Mouse (Mus musculus) c-Kit-positive CD71-positive TER-119-positive erythroid progenitor cells, embryonic 14.5 days (primary cell): ENCODE measurements around the gene 2300002M23Rik.

ENCODE experiments used
- DNase-seq: peaks from one replicate; pipeline ENCODE4 v3.0.0-alpha.2; 2013; ENCODE audit warnings: low spot score

Gene 2300002M23Rik

DNA sequence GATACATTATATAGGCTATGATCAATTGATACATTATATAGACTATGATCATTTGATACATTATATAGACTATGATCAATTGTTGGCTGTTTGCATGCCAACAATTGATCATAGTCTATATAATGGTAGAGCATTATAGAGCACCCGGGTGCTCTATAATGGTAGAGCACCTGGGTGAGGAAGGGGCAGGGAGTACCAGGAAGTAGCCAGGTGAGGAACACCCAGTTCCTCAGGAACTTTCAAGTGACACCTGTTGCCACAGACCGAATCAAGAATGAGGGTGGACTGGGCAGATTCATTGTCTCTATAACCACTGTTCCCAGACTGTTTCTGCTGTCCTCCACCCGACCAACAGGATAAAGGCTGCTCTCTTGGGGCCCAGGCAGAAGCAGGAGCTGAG lies at the start of gene 2300002M23Rik:
TSS of gene 2300002M23Rik (plus strand) at position 301 of the 400 bp plus-strand sequence.
- DNase-seq, result no peak

DNA sequence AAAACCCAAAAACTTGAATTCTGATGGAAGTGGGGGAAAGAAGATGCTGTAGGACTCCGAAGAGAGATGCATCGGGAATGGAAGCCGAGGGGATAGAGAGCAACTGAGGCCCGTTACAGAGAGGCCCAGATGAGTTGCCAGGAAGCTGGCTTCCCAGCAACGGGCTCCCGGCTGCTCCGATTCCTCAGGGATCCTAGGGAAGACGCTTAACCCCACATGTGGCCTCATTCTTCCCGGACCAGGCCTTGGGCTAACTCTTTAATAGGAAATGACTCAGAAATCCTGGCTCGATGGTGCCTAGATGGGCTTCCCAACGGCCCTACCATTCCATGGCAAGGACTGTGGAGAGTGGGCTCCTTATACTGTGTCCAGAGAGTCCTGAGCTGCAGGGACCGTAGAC lies 49.7 kb upstream of the 2300002M23Rik start:
- peak; percentile 17 for DNase-seq

DNA sequence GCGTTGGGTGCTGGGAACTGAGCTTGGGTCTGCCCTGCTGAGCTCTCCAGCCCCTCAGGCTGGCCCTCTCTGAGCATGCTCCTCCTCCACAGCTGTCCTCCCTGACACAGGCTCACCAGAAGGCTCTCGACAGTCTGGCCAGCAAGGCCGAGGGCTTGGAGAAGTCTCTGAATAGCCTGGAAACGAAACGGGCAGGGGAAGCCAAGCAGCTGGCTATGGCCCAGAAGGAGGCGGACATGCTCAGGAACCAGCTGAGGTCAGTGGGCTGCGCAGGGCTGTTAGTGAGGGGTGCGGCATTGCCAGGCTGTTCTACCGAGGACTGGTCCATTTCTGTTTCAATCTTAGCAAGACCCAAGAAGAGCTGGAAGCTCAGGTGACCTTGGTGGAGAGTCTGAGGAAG lies 42.9 kb upstream of the 2300002M23Rik start:
- no peak for DNase-seq

DNA sequence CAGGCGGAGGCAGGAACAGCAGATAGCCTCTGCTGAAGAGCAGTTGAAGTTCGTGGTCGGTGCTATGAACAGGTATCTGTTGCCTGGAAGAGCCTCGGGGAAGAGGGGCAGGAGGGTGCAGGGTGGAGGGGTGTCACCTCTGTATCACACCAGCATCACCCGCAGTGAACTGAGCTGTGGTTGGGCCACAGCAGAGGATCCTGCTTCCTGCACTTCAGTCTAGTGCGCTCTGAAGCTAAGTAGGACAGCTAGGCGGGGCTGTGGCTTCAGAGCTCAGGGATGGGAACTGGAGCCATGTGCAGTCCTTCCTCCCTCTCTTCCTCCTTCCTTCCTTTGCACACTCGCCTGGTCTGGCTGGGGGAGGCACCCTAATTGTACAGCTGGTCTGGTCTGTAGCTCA lies 40.6 kb upstream of the 2300002M23Rik start:
- DNase-seq, result no peak

DNA sequence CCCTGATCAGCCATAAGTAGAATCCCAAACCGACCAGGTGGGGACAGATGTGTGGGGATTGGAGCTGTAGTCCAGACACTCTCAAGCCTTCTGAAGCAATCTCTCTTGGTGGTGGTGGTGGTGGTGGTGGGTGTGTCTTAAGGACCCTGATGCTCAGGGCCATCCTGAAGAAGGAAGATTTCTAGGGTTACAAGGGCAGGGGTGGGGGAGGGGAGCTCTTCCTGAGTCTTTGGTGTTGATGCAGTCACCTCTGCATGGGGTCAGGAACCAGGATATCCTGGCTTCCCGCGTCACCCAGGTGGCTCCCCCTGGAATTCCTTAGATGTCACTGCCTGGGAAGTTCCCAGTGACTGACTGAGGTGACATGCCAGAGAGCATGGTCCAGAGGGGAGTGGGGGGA lies 34.9 kb upstream of the 2300002M23Rik start:
- no peak for DNase-seq

DNA sequence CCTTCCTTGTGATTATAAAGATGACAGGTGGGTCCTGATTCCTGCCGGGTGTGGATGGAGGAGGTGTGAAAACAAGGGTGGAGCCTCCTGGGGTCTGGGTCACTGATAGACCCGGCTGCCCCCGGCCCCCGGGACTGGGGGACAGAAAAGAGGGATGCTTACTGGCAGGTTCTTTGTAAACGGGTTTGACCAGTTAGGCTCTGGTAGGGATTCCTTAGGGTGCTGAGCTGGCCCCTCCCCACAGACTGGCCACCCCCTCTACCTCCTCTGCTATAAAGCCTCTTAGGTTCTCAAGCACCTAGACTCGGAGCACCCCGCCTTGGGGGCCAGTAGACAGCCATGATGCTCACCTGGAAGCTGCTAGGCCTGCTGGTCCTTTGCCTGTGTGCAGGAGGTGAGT lies 34.3 kb upstream of the 2300002M23Rik start, which contains the start of gene Psors1c2:
TSS of gene Psors1c2 (plus strand) at position 301 of the 400 bp plus-strand sequence.
- DNase-seq, result no peak

DNA sequence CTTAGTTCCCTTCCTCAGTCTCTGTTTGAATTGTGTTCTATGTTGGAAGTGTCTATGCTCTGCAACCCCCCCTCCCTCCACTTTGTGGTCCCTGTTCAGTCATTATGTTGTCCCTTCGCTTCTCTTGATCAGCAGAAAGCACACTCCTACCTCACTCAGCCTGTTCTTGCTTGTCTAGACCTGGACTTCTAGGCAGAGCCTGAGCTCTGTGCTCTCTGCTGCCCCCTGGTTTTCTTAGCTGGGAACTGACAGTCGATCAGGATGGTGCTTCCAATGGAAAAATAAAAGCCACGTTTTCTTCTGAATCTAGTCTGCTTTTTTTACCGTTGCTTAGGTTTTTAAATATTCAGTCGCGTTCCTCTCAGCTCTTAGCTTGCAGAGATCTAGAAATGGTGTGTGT lies 32.9 kb upstream of the 2300002M23Rik start:
- peak; percentile 56 for DNase-seq

DNA sequence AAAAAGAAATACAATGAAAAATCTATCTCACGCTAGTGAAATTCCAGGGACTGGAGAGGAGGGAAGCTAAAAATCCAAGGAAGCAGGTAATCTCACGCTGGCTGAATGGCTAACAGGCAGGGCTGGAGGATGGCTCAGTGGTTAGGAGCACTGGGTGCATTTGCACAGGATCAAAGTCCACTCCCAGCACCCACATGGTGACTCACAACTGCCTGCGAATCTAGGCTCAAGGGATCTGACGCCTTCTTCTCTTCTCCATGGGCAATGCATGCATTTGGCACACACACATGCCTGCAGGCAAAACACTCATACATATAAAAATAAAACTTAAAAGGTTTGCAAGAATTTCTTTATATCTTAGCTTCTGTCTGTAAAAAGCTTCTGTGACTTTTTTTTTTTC lies 29.8 kb upstream of the 2300002M23Rik start:
- no peak for DNase-seq

DNA sequence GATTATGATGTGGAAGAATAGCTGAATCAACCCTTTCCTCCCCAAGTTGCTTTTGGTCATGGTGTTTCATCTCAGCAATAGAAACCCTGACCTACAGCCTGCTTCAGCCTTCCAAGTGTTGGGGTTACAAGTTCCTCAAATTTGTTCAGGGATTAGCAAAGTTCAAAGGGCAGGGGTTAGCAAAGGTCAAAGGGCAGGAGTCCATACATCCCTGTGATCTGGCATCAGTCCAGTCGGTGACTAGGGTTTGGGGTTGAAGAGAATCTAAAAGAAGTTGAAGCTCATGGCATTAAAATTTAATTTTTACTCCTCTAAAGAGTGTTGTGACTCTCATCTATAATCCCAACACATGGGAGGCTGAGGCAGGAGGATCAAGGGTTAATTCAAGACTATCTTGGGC lies 28.8 kb upstream of the 2300002M23Rik start:
- no peak for DNase-seq

DNA sequence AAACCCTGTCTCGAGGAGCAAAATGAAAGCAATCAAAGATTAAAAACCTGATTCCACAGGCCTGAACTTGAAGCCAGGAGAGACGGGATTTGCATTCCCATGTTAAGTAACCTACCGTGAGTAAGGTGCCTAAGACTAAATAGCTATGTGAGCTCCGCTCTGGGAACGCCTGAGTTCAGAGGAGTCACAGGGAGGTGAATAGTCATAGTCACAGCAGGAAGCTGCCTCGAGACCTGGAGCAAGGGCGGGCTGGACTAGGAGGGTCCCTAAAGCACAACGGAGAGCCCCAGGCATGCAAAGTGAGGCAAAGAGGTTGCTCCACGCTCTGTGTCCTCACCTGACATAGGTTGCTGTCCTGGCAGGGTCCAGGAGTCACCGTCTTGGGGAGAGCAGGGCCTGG lies 27.7 kb upstream of the 2300002M23Rik start:
- no peak for DNase-seq

DNA sequence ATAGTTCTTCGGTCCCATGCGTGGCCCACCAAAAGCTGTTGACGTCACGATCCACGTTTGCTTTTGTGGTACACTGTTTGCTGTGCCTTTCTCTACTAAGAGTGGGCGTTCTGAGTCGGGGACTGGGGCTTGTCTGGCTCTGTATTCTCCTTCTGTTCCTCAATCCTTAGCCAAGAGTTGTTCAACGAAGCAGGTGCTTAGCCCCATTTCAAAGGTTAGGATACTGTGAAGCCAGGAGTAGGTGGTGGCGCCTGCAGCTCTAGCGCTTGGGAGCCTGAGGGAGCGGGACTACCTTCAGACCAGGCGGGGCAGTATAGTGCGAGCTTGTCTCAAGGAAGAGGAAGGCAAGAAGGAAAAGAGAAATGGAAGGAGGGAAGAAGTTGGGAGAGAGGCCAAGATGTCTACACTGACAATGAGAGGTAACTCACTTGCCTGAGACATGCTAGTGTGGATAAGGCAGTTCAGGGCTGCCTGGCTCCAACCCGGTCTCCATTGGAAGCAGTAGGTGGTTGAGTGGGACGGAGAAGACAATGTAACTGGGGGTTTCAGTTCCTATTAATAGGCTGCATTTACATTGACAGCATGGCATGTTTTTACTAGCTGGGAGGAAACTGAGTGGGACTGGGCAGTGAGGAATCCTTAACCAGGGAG lies 24.4 kb upstream of the 2300002M23Rik start:
- no peak for DNase-seq

DNA sequence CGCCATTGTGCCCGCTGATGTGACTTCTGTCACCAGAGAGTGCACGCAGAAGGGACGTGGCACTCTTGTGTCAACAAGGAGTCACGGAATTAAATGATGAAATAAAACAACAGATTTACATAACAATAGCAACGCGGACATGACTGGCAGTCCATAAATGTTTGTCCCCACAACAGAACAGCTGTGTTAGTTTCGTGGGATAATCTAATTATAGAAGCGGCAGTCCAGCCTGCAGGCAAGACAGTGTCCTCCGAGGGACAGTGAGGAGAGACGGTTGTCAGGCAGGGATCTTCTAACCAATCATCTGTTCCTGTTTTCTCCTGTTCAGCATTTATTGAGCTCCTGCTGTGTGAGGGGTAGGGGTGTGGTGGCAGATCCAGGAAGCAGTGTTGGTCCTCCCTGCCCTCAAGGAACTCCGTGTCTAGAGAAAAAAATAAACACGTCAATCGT lies 23.8 kb upstream of the 2300002M23Rik start:
- DNase-seq, result no peak

DNA sequence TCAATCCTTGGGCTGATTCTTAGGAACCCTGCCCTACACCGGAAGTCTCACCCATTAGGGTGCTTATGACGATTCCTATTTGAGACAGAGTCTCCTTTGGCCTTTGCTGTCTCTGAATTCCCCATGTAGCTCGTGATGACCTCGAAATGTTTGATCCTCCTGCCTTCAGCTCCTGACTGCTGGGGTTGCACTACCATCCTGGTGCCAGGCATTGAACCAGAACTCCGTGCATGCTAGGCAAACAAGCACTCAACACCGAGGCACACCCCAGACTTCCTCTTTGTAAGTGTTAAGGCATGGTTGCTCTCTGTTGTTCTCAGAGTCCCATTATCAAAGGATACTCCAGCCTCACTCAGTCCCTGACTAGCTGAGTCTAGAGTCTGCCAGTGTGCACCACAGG lies 23.2 kb upstream of the 2300002M23Rik start:
- no peak for DNase-seq

DNA sequence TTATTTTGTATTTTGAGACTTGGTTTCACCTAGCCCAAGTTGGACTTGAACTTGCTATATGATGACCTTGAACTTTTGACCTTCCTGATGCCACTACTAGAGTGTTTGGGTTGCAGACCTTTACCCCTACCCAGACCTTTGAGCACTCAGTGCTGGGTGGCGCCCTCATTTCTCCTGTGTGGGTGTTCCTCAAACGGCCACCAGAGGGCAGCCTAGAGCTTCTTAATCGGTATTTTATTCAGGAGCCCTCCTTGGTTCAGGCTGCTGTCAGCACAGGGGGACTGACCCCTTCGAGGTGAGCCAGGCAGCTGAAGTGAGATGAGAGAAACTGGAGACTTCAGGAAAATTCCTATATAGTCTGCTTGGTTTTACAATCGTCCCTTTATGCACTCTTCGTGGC lies 22.6 kb upstream of the 2300002M23Rik start:
- DNase-seq, result peak; percentile 40

DNA sequence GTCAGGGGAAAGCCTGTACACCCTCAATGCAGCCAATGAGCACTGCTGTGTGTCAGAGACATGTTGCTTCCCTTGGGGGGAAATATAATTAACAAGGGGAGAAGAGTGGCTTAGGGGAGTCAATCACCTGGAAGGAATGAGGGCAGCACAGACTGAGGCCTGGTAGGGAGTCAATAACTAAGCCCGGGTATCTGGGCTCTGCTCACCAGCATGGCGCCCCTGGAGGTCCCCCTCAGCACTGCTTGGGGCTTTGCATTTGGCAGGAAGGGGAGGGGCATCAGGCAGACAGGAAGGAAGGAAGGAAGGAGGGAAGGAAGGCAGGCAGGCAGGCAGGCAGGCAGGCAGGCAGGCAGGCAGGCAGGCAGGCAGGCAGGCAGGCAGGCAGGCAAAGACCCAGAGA lies 19.8 kb upstream of the 2300002M23Rik start:
- no peak for DNase-seq

DNA sequence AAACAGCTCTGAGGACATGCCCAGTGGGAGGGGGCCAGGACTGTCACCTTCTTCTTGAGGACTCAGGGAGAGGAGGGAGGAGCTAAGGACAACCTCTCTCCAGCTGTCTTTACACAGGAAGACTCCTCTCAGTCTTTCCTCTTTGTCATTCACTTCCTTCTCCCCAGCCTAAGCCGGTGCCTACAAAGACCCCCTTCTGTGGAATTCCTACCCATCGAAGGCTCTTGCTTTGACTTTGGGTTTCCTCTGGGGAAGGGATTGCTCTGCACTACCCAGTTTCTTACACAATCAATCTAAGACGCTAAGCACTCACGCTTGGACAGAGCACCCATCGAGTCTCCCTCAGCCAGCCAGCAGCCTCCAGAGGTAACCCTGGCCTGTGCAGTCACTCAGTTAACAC lies 18.6 kb upstream of the 2300002M23Rik start:
- no peak for DNase-seq

DNA sequence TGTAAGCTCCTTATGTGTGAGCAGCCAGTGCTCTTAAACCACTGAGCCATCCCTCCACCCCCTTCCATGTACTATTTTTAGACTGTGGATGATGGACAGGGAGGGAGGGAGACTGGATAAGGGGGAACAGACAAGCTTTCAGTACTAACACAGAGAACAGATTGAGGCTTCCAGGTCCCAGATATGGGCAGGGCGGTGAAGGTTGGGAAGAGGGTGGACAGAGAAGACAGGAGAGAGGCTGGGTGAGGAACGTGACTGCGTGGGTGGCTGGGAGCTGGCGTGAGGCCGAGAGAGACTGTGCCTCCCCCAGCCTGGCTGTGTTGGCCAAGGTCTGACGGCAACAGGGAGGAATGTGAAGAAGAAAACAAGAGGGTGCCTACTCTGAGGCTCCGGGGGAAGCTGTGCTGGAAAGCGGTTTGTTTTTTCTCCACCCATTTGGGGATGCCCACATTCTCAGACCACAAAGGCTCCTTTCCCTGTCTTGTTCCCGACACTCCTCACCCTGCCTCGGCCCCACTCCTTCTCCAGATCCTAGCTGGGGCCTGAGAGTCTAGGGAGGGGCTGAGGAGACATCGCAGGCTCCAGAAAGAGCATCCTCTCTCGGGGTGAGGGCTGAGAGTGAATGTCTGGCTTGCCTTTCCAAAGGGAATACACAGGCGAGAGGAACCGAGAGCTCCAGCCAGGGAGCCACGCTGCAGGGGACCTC lies 17.7 kb upstream of the 2300002M23Rik start:
- no peak for DNase-seq

DNA sequence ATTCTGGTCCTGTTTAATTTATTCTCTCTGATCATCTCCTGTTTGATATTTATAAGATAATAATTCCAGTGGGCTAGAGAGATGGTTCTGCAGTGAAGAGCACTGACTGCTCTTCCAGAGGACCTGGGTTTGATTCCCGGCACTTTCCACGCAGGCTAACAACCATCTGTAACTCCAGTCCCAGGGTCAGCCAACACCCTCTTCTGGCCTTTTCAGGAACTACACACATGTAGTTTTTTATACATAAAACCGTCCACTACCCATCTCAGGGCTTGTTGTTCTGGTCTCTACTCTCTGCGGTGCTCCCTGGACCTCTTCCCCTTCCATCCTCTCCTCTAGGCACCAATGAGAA lies 17.1 kb upstream of the 2300002M23Rik start:
- no peak for DNase-seq

DNA sequence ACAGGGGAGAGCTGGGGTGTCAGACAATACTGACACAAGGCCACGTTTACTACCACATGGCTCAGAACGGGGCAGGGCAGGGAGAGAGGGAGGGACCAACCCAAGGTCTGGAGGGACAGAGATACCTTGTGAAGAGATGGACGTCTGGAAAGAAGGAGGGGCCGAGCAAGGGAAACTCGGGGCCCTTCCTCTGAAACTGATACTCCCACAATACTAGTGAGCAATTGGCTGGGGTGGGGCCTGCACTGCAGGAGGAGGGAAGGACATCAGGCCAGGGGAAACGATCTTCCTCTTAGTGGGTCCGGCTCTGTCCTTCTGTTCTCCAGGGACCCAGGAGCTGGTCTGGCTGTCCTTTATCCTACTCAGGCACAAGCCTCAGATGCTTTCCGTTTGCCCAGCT lies 16.4 kb upstream of the 2300002M23Rik start:
- no peak for DNase-seq

DNA sequence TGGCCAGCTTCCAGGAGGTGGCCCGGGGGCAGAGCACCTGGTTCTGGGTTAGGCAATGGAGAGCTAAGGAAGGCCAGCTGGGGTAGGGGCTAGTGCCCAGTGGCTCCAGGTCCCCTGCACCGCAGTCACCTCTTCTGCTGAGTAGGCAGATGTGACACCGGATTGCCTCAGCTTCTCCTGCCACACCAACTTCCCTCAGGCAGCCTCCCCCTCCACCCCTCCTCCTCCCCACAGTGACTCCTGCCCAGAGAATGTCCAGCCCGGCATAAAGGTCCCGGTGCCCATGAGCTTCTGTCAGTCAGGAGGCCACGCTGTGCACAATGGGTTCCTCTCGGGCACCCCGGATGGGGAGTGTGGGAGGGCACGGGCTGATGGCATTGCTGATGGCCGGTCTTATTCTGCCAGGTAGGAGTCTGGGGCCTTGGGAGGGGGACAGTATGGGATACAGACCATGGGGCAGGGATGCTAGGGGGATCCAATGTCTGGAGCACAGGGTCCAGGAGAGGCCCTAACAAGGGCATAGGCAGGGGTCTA lies 15.3 kb upstream of the 2300002M23Rik start, which contains the start of gene Cdsn:
TSS of gene Cdsn (plus strand) at position 248 of the 534 bp plus-strand sequence.
- no peak for DNase-seq

DNA sequence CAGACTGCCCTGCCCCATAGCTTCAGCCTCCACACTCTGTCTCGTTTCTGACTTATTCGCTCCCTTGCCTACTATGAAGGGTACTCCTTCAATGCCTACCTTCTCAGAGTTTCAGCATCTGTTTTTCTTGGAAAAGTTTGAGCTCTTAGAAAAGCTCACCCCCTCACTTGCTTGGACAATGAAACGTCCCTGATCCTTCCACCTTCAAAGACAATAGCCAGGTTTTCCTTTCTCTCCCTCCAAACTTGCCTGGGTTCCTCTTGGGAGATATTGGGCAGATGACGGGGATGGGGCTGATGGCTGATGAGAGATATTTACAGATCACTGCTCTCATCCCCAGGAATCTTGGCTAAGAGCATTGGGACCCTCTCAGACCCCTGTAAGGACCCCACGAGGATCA lies 12.9 kb upstream of the 2300002M23Rik start:
- no peak for DNase-seq

DNA sequence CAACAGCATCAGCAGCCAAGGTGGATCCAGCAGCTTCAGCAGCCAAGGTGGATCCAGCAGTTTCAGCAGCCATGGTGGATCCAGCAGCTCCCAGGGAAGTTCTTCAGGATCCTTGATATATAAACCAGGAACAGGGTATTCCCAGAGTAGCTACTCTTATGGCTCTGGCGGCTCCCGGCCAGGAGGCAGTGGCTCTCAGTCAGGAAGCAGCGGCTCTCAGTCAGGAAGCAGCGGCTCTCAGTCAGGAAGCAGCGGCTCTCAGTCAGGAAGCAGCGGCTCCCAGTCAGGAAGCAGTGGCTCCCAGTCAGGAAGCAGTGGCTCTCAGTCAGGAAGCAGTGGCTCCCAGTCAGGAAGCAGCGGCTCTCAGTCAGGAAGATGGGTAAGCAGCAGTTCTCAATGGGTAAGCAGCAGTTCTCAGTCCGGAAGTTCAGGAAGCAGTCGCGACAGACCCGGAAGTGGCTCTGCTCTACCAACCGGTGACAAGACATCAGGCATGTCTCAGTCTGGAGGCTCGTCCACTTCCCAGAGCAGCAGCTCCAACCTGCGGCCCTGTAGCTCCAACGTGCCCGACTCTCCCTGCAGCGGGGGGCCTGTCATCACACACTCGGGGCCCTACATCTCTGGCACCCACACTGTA lies 12.4 kb upstream of the 2300002M23Rik start:
- DNase-seq, result no peak

DNA sequence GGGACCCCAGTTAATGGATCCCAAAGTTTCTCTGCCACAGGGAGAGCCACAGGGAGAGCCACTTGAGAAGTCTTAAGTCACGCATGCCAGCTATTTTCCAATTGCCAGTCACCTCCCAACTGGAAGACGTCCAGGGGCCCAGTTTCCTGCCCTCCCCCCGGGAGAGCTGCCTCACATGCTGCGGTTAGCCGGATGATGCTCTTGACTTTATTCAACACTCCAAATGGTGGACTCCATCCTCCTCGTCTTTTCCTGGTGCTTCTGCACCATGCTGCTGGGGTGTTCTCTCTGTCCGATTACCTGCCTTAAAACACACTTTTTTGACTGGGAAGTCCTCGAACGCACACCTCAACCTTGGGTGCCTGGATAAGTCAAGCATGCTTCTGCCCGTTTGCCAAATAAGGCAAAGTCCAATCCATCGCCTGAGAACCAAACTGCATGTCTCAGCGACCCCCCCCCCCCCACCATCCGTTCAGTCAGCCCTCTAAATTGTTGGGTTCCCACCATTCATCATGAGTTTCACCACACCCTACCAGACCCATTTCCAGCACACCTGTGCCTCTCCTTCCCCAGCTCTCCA lies 11.0 kb upstream of the 2300002M23Rik start:
- DNase-seq, result no peak
